Comparison of ENCODE assay signal across 21 mouse cellular contexts in the genomic region with DNA sequence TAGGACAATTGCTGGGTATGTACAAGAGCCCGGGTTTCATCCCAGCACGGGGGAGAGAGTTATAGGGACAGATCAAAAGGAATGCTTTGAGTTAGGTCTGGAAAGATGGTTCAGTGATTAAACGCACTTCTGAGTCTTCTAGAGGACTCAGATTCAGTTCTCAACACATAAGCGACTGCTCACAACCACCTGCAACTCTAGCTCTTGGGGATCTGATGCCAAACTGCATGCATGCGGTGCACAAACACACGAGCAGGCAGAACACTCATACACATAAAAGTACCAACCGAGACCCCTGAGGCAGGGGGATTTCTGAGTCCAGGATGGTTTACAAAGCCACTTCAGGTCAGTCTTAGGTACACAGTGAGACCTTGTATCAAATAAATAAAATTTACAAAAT. TPM values are rescaled to one million over a fixed set of nuclear protein-coding genes. Genes with fewer than 3 reads are reported as not detected.
DNase-seq lines count a peak whose midpoint lies in the region; TF ChIP-seq lines count a peak whose summit lies in the region.
"Had no signal": no experiment of that assay in that cellular context is flagged by ENCODE, and none has a peak within 500 bp of the region (broad histone marks: within the 10 kb centered on the region; RNA-seq: fewer than 3 reads in every experiment).

No protein-coding gene starts in this region.

- no peaks in the 10 kb centered on the region for H3K27me3 ChIP-seq in E14TG2a.4 (ENCODE audit: insufficient read depth, low read length)
- H3K27me3 ChIP-seq: CH12.LX; embryonic facial prominence, embryonic 12.5 days; forebrain, embryonic 13.5 days; forebrain, embryonic 15.5 days had no signal

- H3K27ac ChIP-seq in ES-E14 (ENCODE audit: insufficient read depth, low read depth, low read length, poor library complexity, severe bottlenecking) = peak overlapping the region; percentile 38; the same call in 1 of the 2 replicates
- H3K27ac ChIP-seq: embryonic facial prominence, embryonic 10.5 days; embryonic facial prominence, embryonic 12.5 days; forebrain, embryonic 13.5 days; forebrain, embryonic 15.5 days had no signal

- H3K9ac ChIP-seq in ES-E14 (ENCODE audit: insufficient read depth, low read depth, low read length, poor library complexity, severe bottlenecking) = peak overlapping the region; percentile 75; the same call in 1 of the 2 replicates
- H3K9ac ChIP-seq: embryonic facial prominence, embryonic 12.5 days; forebrain, embryonic 13.5 days; forebrain, embryonic 15.5 days; forebrain, postnatal 0 days had no signal

- H3K4me1 ChIP-seq in E14TG2a.4 (replicated peaks; ENCODE audit: low read depth, low read length) (peaks cover 88% of the 10 kb centered on the region), ES-E14 (ENCODE audit: control insufficient read depth in 2 of 2, insufficient read depth in 2 of 2, low read length in 2 of 2, poor library complexity in 1 of 2) (peaks cover 20 to 28% of the 10 kb centered on the region in 2 experiments)
- H3K4me1 ChIP-seq: embryonic facial prominence, embryonic 12.5 days had no signal

- H3K9me3 ChIP-seq in E14TG2a.4 (ENCODE audit: low read length) = no peaks in the 10 kb centered on the region
- H3K9me3 ChIP-seq in ES-E14 (ENCODE audit: control insufficient read depth, insufficient read depth, low read depth, low read length) = no peaks in the 10 kb centered on the region
- H3K9me3 ChIP-seq: embryonic facial prominence, embryonic 10.5 days; embryonic facial prominence, embryonic 12.5 days; forebrain, embryonic 13.5 days; forebrain, embryonic 15.5 days had no signal

- DNase-seq in heart, adult 11 months = peak; percentile 68
- DNase-seq in heart, postnatal 4 days = no peak
- no peak for DNase-seq in ES-E14 (ENCODE audit: low read depth, low spot score)
- no peak for DNase-seq in left cerebral cortex, postnatal 36 days (ENCODE audit: low spot score in 2 of 2)
- DNase-seq: adrenal gland, adult 2 months; adrenal gland, postnatal 10 days; adrenal gland, postnatal 25 days; B cell, adult 2 months; cerebellum, adult 11-12 months; cerebellum, adult 2 months; cerebellum, adult 9-10 months; cerebellum, postnatal 10 days; cerebellum, postnatal 25 days; forebrain, postnatal 0 days had no signal

- H3K36me3 ChIP-seq in E14TG2a.4 (ENCODE audit: insufficient read depth, low read length) (no peaks in the 10 kb centered on the region), ES-E14 (ENCODE audit: control insufficient read depth, insufficient read depth, low read length, poor library complexity, severe bottlenecking) (no peaks in the 10 kb centered on the region)
- H3K36me3 ChIP-seq: embryonic facial prominence, embryonic 10.5 days; embryonic facial prominence, embryonic 12.5 days; forebrain, embryonic 15.5 days had no signal

- no peak for TF ChIP-seq CTCF in E14TG2a.4 (conservative IDR thresholded peaks at IDR 0.05; ENCODE audit: low read length)

- in situ Hi-C loops in ES-E14 (cut with MboI; ENCODE audit: low sequenced_read_pairs in 2 of 2, unreplicated experiment in 2 of 2) = no loop called here

- intact Hi-C loops in left cerebral cortex, postnatal 36 days (cut with DNase I) = no loop called here

- H3K4me3 ChIP-seq in E14TG2a.4 (replicated peaks; ENCODE audit: low read length) (peak overlapping the region; percentile 75), ES-E14 (ENCODE audit: insufficient read depth in 1 of 2, low read depth in 1 of 2, low read length in 2 of 2, poor library complexity in 1 of 2, severe bottlenecking in 1 of 2) (peak overlapping the region; percentile 27 to 55; a peak in 2 of 4 replicates)
- H3K4me3 ChIP-seq: embryonic facial prominence, embryonic 10.5 days; embryonic facial prominence, embryonic 12.5 days; forebrain, embryonic 13.5 days; forebrain, embryonic 15.5 days had no signal

TF ChIP-seq in ES-E14, 5 proteins besides CTCF, POLR2A, EP300 and RAD21:
- TF ChIP-seq ZNF384 (IDR thresholded peaks at IDR 0.05; ENCODE audit: low read depth, low read length) (no peak), CHD2 (IDR thresholded peaks at IDR 0.05; ENCODE audit: low read depth, low read length) (no peak), HCFC1 (IDR thresholded peaks at IDR 0.05; ENCODE audit: borderline replicate concordance, insufficient read depth, low read length) (no peak), ZC3H11A (IDR thresholded peaks at IDR 0.05; ENCODE audit: borderline replicate concordance, low read depth, low read length) (no peak)
TF ChIP-seq in ES-E14: peak in this region for 0.

RNA-seq across cellular contexts. Expression of a gene that starts 4.3 kb away (rescaled TPM):
- total RNA-seq in heart, postnatal 4 days (2021) = 10 to 100 TPM; 51.2 to 65.4 TPM
- 143 and 195 TPM in 2 replicates for total RNA-seq in ES-E14 (2012; rRNA removed)
- 100 to 1,000 TPM in 1 of 2 experiments, 10 to 100 TPM in 1; 88.6 to 102 TPM for total RNA-seq in left cerebral cortex, postnatal 36 days (2021)

RNA-seq across cellular contexts. Expression of a gene that starts 25.8 kb away (rescaled TPM):
- 10 to 100 TPM; 11.3 to 14.1 TPM for total RNA-seq in heart, postnatal 4 days (2021)
- 24.2 and 27.4 TPM in 2 replicates for total RNA-seq in ES-E14 (2012; rRNA removed)
- total RNA-seq in left cerebral cortex, postnatal 36 days (2021) = 10 to 100 TPM; 11.2 to 14.6 TPM

RNA-seq across cellular contexts. Expression of a gene that starts 53.3 kb away (rescaled TPM):
- not detected for total RNA-seq in heart, postnatal 4 days (2021)
- total RNA-seq in ES-E14 (2012; rRNA removed) = 0.26 and 0.45 TPM in 2 replicates
- not detected for total RNA-seq in left cerebral cortex, postnatal 36 days (2021)
- total RNA-seq: adrenal gland, adult 2 months; adrenal gland, postnatal 10 days; adrenal gland, postnatal 25 days; adrenal gland, postnatal 4 days; CH12.LX had no signal
